Mouse (Mus musculus): ENCODE measurements around the gene Dop1a. TPM values are rescaled to one million over a fixed set of nuclear protein-coding genes. Genes with fewer than 3 reads are reported as not detected.

The Dop1a gene
- polyA plus RNA-seq, 1 experiment: 19.7 TPM

DNA sequence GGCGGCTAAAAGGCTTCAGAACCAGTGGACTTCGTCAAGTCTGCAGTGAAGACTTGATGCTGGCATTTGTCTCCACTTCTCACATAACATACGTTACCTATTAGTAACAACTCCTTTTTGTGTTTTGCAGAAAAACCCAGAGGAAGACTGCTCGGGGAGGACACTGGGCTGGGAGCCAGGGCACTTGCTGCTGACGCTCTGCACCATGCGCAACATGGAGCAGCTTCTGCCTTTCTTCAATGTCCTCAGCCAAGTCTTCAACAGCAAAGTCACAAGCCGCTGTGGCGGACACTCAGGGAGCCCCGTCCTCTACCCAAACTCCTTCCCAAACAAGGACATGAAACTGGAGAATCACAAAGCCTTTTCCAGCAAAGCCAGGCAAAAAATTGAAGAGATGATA, 86.9 kb downstream of the Dop1a start:
- DNase-seq: no peak
- Histone ChIP-seq H3K27me3 (ENCODE audit: control insufficient read depth, insufficient read depth, low read length) (no peaks in the 10 kb centered on the region), H3K36me3 (ENCODE audit: control insufficient read depth, insufficient read depth, low read length) (peaks cover 56% of the 10 kb centered on the region), H3K4me3 (ENCODE audit: control insufficient read depth, insufficient read depth, low read length) (no peak overlapping the region), H3K27ac (ENCODE audit: control insufficient read depth, insufficient read depth, low read length) (no peak overlapping the region), H3K4me1 (replicated peaks; ENCODE audit: control insufficient read depth, insufficient read depth, low read length) (no peaks in the 10 kb centered on the region)
- WGBS: 97% methylated on average over 9 of the region's 9 CpGs
- TF ChIP-seq POLR2A (IDR thresholded peaks at IDR 0.05; ENCODE audit: control insufficient read depth, extremely low read depth, insufficient read depth, low read length, poor library complexity) (no peak), CTCF (IDR thresholded peaks at IDR 0.05; ENCODE audit: borderline replicate concordance, control insufficient read depth, extremely low read depth, insufficient read depth, low read length, poor library complexity) (no peak)

DNA sequence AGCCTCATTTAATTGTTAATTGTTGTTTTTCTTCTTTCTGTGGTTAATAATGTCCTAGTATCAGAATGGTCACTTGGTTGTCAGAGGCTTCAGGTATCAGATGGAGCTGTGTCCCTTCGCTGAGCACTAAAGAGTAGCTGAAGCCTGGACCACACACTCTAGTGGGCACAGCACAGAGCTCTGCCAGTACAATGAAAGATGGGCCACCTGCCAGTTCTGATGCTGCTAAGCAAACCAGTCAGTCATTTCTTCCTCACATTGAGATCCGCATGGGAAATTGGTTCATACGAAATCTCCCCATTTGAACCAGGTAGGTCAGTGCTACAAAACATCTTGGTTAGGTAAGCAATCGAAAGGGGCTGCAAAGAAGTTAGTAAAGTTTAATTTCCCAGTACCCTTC, 87.7 kb downstream of the Dop1a start:
- DNase-seq: no peak
- TF ChIP-seq POLR2A (IDR thresholded peaks at IDR 0.05; ENCODE audit: control insufficient read depth, extremely low read depth, insufficient read depth, low read length, poor library complexity) (no peak), CTCF (IDR thresholded peaks at IDR 0.05; ENCODE audit: borderline replicate concordance, control insufficient read depth, extremely low read depth, insufficient read depth, low read length, poor library complexity) (no peak)
- no peaks in the 10 kb centered on the region for H3K4me1 ChIP-seq (replicated peaks; ENCODE audit: control insufficient read depth, insufficient read depth, low read length)
- peaks cover 55% of the 10 kb centered on the region for H3K36me3 ChIP-seq (ENCODE audit: control insufficient read depth, insufficient read depth, low read length)
- H3K4me3 ChIP-seq (ENCODE audit: control insufficient read depth, insufficient read depth, low read length): no peak overlapping the region
- no peaks in the 10 kb centered on the region for H3K27me3 ChIP-seq (ENCODE audit: control insufficient read depth, insufficient read depth, low read length)
- H3K27ac ChIP-seq (ENCODE audit: control insufficient read depth, insufficient read depth, low read length): no peak overlapping the region
- WGBS: 95% methylated on average over 4 of the region's 4 CpGs

DNA sequence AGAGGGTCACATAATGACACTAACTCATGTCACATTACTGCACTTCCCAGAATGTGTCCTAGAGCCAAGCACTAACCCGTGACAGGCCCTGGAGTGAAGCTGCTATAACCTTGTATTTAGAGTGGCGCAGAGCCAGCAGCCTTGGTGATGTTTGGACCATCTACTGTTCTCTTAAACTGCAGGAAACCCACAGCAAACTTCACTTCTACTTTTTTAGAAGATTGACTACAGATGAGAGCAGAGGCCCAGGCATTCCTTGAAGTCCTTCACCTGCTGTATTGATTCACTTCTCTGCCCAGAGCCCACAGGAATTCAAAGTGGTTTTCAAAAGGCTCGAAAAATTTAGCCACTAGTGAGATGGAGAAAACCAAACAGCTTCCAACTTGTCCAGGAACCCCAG, 93.6 kb downstream of the Dop1a start:
- H3K36me3 ChIP-seq (ENCODE audit: control insufficient read depth, insufficient read depth, low read length): peaks cover 17% of the 10 kb centered on the region
- no peaks in the 10 kb centered on the region for H3K27me3 ChIP-seq (ENCODE audit: control insufficient read depth, insufficient read depth, low read length)
- H3K4me1 ChIP-seq (replicated peaks; ENCODE audit: control insufficient read depth, insufficient read depth, low read length): no peaks in the 10 kb centered on the region
- 84% methylated on average over 3 of the region's 3 CpGs for WGBS
- no peak overlapping the region for H3K27ac ChIP-seq (ENCODE audit: control insufficient read depth, insufficient read depth, low read length)
- DNase-seq: no peak
- no peak overlapping the region for H3K4me3 ChIP-seq (ENCODE audit: control insufficient read depth, insufficient read depth, low read length)
- TF ChIP-seq CTCF (IDR thresholded peaks at IDR 0.05; ENCODE audit: borderline replicate concordance, control insufficient read depth, extremely low read depth, insufficient read depth, low read length, poor library complexity): no peak
- TF ChIP-seq POLR2A (IDR thresholded peaks at IDR 0.05; ENCODE audit: control insufficient read depth, extremely low read depth, insufficient read depth, low read length, poor library complexity): no peak

DNA sequence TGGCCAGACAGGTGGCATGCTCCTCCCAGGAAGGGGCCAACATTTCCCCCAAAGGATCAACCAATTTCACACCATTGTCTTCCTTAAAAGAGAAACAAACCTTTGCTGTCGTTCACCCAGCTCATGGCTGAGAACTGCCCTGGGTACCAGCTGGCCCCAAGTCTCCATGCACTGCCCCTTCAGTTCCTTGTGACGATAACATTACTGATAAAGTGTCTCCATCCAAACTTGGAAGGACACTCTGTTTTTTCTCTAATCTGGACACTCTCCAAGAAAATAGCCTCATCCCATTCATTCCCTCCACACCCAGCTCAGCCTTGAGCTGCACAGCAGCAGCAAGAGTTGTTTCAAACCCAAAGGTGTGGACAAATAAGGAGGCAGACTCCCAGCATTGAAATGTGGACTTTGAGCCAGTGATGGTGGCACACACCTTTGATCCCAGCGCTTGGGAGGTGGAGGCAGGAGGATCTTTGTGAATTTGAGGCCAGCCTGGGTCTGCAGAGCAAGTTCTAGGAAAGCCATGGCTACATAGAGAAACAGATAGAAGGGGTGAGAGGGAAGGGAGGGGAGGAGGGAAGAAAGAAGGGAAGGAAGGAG, 102.5 kb downstream of the Dop1a start:
- Histone ChIP-seq H3K27ac (ENCODE audit: control insufficient read depth, insufficient read depth, low read length) (no peak overlapping the region), H3K4me3 (ENCODE audit: control insufficient read depth, insufficient read depth, low read length) (no peak overlapping the region), H3K27me3 (ENCODE audit: control insufficient read depth, insufficient read depth, low read length) (no peaks in the 10 kb centered on the region), H3K4me1 (replicated peaks; ENCODE audit: control insufficient read depth, insufficient read depth, low read length) (peaks cover 10% of the 10 kb centered on the region), H3K36me3 (ENCODE audit: control insufficient read depth, insufficient read depth, low read length) (0 out of 2 replicates have a peak, but pooled peaks cover 3% of the 10 kb centered on the region)
- no peak for TF ChIP-seq CTCF (IDR thresholded peaks at IDR 0.05; ENCODE audit: borderline replicate concordance, control insufficient read depth, extremely low read depth, insufficient read depth, low read length, poor library complexity)
- no peak for TF ChIP-seq POLR2A (IDR thresholded peaks at IDR 0.05; ENCODE audit: control insufficient read depth, extremely low read depth, insufficient read depth, low read length, poor library complexity)
- WGBS: 89% methylated on average over 3 of the region's 3 CpGs
- no peak for DNase-seq

DNA sequence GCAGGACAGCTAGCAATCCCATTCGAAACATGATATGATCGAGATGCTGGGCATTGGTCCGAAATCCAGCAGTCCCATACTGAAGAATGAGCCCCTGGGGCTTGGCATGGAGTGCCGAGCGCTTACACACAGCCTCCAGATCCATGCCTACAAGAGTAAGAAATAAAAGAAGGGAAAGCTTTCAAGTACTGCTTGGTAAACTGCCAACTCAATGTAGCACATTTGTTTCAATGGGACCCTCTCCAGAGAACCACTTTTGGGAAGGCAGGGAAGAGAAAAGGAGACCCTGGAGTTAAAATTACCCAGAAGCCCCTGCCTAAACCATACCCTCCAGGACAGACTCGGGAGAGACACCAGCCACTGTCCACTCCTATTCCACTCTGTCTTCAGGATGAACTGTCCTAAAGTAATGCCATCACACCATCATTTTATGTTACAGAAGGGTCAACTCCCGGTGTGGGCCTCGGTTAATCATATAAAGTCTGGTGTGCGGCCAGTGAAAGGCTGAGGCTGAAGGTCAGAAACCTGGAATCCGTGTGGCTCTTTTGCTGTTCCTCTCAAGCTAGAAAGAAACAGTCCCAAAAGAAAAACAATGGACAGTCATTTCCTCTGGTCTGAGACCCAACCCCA, 103.4 kb downstream of the Dop1a start:
- Histone ChIP-seq H3K4me1 (replicated peaks; ENCODE audit: control insufficient read depth, insufficient read depth, low read length) (peaks cover 10% of the 10 kb centered on the region), H3K27ac (ENCODE audit: control insufficient read depth, insufficient read depth, low read length) (no peak overlapping the region), H3K36me3 (ENCODE audit: control insufficient read depth, insufficient read depth, low read length) (no peaks in the 10 kb centered on the region), H3K27me3 (ENCODE audit: control insufficient read depth, insufficient read depth, low read length) (no peaks in the 10 kb centered on the region), H3K4me3 (ENCODE audit: control insufficient read depth, insufficient read depth, low read length) (no peak overlapping the region)
- DNase-seq: no peak
- TF ChIP-seq CTCF (IDR thresholded peaks at IDR 0.05; ENCODE audit: borderline replicate concordance, control insufficient read depth, extremely low read depth, insufficient read depth, low read length, poor library complexity): no peak
- no peak for TF ChIP-seq POLR2A (IDR thresholded peaks at IDR 0.05; ENCODE audit: control insufficient read depth, extremely low read depth, insufficient read depth, low read length, poor library complexity)
- 94% methylated on average over 10 of the region's 10 CpGs for WGBS

DNA sequence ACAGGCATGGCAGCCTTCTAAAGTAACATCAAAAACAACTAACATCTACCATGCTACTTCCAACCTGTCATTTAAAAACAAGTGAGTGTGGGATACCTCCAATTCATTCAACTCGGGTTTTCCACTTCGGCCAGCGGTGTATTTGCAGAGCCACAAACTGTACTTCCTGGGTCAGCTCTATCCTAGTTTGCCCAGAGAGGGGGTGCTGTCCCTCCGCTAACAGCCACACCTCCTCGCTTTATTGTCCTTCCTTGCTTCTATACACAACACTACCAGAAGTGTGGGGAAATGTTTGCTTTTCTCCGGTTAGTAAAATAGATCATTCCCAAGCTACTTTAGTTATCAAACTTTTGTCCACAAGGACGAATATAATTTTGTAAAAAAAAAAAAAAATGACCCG, 104.0 kb downstream of the Dop1a start:
- H3K4me3 ChIP-seq (ENCODE audit: control insufficient read depth, insufficient read depth, low read length): no peak overlapping the region
- H3K36me3 ChIP-seq (ENCODE audit: control insufficient read depth, insufficient read depth, low read length): no peaks in the 10 kb centered on the region
- peaks cover 10% of the 10 kb centered on the region for H3K4me1 ChIP-seq (replicated peaks; ENCODE audit: control insufficient read depth, insufficient read depth, low read length)
- WGBS: 36% methylated on average over 8 of the region's 8 CpGs
- DNase-seq: no peak
- no peak overlapping the region for H3K27ac ChIP-seq (ENCODE audit: control insufficient read depth, insufficient read depth, low read length)
- TF ChIP-seq POLR2A (IDR thresholded peaks at IDR 0.05; ENCODE audit: control insufficient read depth, extremely low read depth, insufficient read depth, low read length, poor library complexity) (no peak), CTCF (IDR thresholded peaks at IDR 0.05; ENCODE audit: borderline replicate concordance, control insufficient read depth, extremely low read depth, insufficient read depth, low read length, poor library complexity) (no peak)
- H3K27me3 ChIP-seq (ENCODE audit: control insufficient read depth, insufficient read depth, low read length): no peaks in the 10 kb centered on the region

All from thymus, adult 2 months (tissue).